Mouse (Mus musculus) ovary, postnatal 10 days (tissue): ENCODE data around the gene Cdca5.

Experiments used
- DNase-seq: peaks from one replicate; pipeline ENCODE4 v3.0.0; 2022; ENCODE audit warnings: low spot score

The Cdca5 gene

GRCm38 (mm10) chr19:6141394-6141749, 56.6 kb downstream of the Cdca5 start, which contains the start of gene Arl2:
Gene Arl2, minus strand, starts transcription at chr19:6141548.
- DNase-seq = no peak
